Mouse (Mus musculus): ENCODE measurements around the gene Hoxd1. TPM values are rescaled to one million over a fixed set of nuclear protein-coding genes. Genes with fewer than 3 reads are reported as not detected.

The Hoxd1 gene
- total RNA-seq (2021): not detected
- long read RNA-seq, experiment 1: 0 reads
- long read RNA-seq, experiment 2: 0 reads

GRCm38 (mm10) chr2:74762522-74763244 is at the start of gene Hoxd1:
Gene Hoxd1 (plus strand): TSS chr2:74762980.
- peak; percentile 64 for DNase-seq

GRCm38 (mm10) chr2:74713239-74714150 is 49.3 kb upstream of the Hoxd1 start:
- peak; percentile 6 for DNase-seq

- peak; percentile 32 for DNase-seq
These were observed 48.5 kb upstream of the Hoxd1 start for GRCm38 (mm10) chr2:74714156-74714789.

- DNase-seq: peak; percentile 75
These were observed 47.9 kb upstream of the Hoxd1 start for GRCm38 (mm10) chr2:74714881-74715280.

GRCm38 (mm10) chr2:74715504-74716241 is 47.1 kb upstream of the Hoxd1 start:
- DNase-seq: peak; percentile 97

GRCm38 (mm10) chr2:74720384-74720783 is 42.4 kb upstream of the Hoxd1 start:
- no peak for DNase-seq

DNA sequence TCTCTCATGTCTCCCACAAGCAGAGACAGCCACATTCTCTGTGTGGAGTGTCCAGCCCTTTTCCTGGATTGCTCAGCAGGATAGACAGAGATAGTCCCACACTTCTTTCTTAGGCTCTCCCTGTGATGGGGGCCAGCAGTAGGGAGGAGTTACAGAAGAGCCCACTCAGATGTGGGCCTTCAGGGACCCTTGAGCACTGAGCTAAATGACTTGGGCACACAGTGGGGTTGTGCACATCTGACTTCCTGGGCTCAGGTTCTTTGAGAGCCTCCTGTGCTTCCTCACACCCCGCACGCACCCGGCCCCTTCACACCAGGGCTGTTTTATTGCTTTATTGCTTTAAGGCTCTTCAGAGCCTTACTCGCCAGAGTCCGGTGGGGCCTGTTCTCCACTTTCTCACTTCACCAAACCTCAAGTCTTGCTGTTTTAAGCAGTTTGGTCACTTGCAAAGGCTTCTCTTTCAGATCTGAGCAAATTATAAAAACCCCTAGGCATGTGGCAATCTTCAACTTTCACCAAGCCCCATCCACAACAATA is 41.8 kb upstream of the Hoxd1 start:
- no peak for DNase-seq

DNA sequence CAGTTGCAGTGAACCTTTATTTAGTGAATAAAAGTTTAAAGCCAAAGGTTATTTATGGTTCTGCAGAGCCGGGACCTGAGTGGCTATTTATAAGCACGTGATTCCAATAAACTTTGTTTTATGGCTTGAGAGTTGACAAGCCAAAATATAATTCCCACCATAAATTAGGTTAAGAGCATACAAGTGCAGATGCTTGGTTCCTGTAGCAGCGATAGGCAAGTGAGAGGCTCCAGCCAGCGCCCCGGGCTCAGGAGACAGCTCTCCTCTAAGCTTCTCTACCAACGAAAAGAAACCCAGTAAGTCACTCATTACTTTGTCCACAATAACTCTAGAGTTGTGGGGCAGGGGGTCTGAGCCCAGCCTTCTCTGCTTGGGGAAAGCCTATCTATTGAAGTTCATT is 40.9 kb upstream of the Hoxd1 start:
- no peak for DNase-seq

DNA sequence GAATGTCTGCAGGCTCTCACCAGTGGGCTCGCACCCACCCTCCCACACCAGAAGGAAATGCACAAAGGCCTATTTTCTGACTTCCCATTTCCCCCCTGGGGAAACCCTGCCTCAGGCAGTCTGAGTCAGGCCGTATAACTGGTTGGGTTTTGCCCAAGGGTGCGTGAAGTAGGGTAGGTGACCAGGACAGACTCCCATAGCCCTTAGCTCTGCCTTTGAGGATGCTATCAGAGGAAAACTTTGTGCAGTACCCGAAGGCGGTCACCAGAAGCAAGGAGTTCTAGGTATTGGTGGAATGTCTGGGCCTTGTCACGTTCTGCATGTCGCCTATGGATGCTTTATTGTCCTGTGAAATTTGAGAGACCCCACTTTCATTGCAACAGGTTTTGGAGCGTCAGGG is 39.8 kb upstream of the Hoxd1 start:
- DNase-seq: no peak

DNA sequence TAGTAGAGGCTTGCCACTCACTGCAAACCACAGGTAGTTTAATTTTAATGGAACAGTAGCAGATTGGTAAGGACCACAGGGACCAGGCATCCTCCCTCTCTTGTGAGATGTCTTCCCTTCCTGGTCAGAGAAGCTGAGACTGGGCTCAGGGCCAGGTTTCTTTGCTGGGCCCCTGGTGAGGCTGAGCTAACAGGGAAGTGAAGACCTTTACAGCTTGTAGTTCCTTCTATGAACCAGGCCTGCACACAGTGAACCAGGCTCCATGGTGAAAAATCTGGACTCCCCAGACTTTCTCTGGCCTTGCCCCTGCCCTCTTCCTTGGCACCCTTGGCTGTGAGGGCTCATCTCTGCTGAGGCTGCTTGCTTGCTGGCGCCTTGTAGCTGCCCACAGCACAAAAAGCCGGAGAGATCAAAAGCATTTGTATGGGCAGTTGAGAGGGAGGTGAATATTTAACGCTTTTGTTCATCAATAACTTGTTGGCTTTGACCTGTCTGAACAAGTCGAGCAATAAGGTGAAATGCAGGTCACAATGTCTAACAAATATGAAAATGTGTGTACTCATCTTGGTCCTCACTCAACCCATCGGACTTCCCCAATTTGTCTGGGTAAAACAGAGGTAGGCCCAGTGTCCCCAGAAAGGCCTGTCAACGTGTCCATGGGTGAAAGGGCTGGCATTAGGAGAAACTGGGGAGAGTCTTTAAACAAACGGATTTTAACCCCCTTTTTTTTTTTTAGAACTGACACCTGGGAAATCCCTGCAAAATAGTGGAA is 38.4 kb upstream of the Hoxd1 start:
- DNase-seq: peak; percentile 40

DNA sequence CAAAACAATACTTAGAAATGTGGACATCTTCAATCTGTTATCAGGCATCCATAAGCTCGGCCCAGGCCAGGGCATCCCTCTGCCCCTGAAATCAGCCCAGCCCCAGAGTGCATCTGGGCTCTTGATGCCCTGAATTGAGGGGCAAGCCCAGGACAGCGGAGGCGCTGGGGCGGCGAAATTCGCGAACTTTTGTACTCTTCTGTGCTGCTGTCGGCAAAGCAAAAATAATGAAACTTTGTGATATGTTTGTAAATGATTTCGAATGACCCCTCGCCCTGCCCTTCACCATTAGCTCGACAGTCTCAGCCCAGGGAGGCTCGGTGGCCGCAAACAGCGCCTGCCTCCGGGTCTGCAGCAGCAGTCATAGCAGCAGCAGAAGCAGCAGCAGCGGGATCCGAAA is 37.6 kb upstream of the Hoxd1 start:
- DNase-seq: no peak

DNA sequence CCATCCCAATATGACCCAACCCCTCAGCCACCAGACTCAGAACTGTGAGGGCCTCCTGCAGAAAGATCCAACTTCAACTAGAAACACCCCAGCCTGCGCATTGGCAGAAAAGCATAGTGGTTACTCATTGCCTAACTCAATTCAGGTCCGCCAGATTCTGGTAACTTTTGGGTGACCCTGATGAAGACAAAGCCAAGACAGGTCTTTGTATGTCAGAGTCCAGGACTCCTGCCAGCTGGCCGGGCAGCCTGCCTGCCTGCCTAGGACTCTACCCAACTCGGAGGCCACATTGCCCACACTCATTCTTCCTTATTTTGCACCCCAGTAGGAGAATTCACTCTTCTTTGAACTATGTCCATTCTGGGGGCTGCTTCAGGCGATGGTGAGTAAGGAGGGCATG is 36.2 kb upstream of the Hoxd1 start, which contains the start of gene Gm28230:
Gm28230 (plus strand) TSS at position 178 of the 400 bp plus-strand sequence.
- DNase-seq: peak; percentile 66

DNA sequence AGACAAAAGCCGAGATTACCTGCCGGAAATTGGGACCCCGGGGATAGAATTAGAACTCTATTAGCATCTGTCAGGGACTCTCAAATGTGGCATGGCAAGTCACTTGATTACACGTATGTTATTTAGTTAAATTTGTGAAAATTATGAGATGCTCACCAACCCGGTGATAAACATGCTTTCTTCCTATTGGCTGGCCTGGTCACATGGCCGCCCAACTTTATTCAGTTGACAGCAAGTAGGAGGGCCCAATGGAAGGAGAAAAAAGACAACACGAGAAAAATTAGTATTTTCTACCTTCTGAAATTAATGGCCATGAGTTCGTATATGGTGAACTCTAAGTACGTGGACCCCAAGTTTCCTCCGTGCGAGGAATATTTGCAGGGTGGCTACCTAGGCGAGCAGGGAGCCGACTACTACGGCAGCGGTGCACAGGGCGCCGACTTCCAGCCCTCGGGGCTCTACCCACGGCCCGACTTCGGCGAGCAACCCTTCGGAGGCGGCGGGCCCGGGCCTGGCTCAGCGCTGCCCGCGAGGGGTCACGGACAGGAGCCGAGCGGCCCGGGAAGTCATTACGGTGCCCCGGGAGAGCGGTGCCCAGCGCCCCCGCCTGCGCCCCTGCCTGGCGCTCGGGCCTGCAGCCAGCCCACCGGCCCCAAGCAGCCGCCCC is 35.7 kb upstream of the Hoxd1 start:
- DNase-seq: no peak

- no peak for DNase-seq
These were observed 35.0 kb upstream of the Hoxd1 start for GRCm38 (mm10) chr2:74727640-74728302.

GRCm38 (mm10) chr2:74728303-74728680 is 34.5 kb upstream of the Hoxd1 start:
- DNase-seq: no peak

- DNase-seq: no peak
These were observed 32.4 kb upstream of the Hoxd1 start for GRCm38 (mm10) chr2:74730331-74730730.

DNA sequence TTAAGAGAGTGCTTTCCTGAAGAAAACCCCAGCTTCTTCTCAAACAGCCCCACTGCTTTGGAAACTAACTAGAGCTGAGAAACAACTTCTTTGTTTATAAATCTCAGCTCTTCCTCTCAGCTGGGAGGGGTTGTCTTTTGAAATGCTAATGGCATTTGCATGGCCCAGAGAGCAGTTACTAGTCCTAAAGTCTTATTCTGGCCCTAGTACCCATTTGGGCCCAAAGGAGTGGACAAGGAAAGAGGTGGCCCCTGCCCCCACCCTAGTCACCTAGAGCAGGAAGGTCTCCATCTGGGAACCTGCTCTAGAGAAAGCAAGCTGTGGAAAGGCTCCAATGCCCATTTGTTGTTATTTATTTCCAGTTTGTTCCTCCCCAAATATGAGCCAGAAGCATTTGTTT is 31.7 kb upstream of the Hoxd1 start:
- no peak for DNase-seq

DNA sequence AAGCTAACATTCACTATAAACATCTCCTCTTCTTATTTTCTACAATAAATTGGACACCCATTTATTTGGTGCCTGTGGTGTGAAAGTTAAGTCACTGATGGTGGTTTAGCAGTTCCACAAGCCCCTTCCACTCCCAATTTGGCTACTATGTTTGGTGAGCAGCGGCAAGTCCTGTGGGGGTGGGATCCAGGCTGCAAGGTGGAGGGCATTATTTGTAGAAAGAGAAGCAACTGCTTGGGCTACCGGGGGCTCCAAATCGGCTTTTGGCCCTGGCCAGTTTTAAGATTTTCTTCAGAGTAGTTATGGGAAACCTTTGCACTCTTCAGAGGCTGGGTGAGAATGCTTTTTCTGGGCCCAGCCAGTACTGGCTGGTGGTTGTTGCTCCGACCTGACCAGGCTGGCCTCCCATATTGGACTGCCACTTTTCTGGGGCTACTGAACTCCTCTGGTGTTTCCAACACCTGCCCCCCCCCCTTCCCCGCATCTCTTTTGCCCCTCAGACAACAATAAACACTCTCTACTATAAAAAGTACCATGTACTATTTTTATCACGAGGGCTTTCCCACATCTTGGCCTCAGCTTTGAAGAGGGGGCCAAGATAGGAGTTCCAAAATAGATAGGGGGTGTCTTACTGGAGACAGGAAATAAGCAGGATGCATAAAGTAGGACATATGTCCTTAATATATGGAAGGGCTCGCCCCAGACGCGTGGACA is 30.8 kb upstream of the Hoxd1 start:
- DNase-seq: no peak
